Mouse (Mus musculus) embryonic fibroblast, embryonic 13.5 days (primary cell): ENCODE measurements at regions not wholly inside any gene's neighbourhood (a gene's known extent, or its start where the extent isn't known, plus 50 kb on each side); places are given as distances from the start of the nearest gene placed in this dataset.

ENCODE experiments used
- CTCF ChIP-seq: IDR thresholded peaks from 2 replicates; pipeline ENCODE4 v1.5.1; 2011; ENCODE audit warnings: mild to moderate bottlenecking, control low read depth, low read length, moderate library complexity, borderline replicate concordance; ENCODE audit not compliant: insufficient read depth
- POLR2A ChIP-seq: IDR thresholded peaks from 2 replicates; pipeline ENCODE4 v1.6.1; 2011; ENCODE audit warnings: low read depth, mild to moderate bottlenecking, control low read depth, low read length, moderate library complexity

DNA sequence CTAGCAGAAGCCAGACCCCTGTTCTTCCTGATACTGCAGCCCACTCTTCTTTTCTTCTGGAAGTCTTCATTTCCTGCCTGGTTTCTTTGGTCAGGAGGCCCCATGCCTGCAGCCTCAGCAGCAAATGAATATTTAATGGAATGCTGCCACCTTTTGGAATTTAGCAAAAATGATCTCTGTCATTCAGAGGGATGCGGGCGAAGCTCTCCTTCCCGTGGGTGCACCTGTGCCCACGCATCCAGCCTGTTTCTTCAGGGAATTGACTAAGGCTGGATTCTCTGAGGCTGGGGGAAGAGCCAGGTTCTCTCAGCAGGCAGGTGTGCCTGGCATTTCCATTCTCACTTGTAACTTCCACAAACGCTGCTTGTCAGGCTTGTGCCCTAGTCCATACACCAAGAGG is 279.1 kb upstream of the Eef2kmt start:
- TF ChIP-seq CTCF (no peak), POLR2A (no peak)
